Mouse (Mus musculus): ENCODE measurements around the gene Fam155a.
"Not testable (repeated sequence)": the region's sequence is repeated elsewhere in the genome, so short reads cannot be mapped to it uniquely, and the experiment has no call there.

Gene Fam155a

GRCm38 (mm10) chr8:9770999-9771605, at the start of gene Fam155a:
Gene Fam155a (minus strand): TSS chr8:9771161.
- in situ Hi-C loops (cut with MboI; ENCODE audit: low pct_unique_long_range_greater_than_20kb in 1 of 2, low sequenced_read_pairs in 2 of 2, unreplicated experiment in 1 of 2) = no loop called here

GRCm38 (mm10) chr8:9813273-9813946, 42.4 kb upstream of the Fam155a start:
- in situ Hi-C loops (cut with MboI; ENCODE audit: low pct_unique_long_range_greater_than_20kb in 1 of 2, low sequenced_read_pairs in 2 of 2, unreplicated experiment in 1 of 2) = no loop called here

- in situ Hi-C loops (cut with MboI; ENCODE audit: low pct_unique_long_range_greater_than_20kb in 1 of 2, low sequenced_read_pairs in 2 of 2, unreplicated experiment in 1 of 2) = no loop called here
Measured at GRCm38 (mm10) chr8:9810955-9811530, 40.1 kb upstream of the Fam155a start.

- in situ Hi-C loops (cut with MboI; ENCODE audit: low pct_unique_long_range_greater_than_20kb in 1 of 2, low sequenced_read_pairs in 2 of 2, unreplicated experiment in 1 of 2) = no loop called here
Measured at GRCm38 (mm10) chr8:9808596-9808995, 37.6 kb upstream of the Fam155a start.

- in situ Hi-C loops (cut with MboI; ENCODE audit: low pct_unique_long_range_greater_than_20kb in 1 of 2, low sequenced_read_pairs in 2 of 2, unreplicated experiment in 1 of 2) = no loop called here
Measured at GRCm38 (mm10) chr8:9805676-9806075, 34.7 kb upstream of the Fam155a start.

- in situ Hi-C loops (cut with MboI; ENCODE audit: low pct_unique_long_range_greater_than_20kb in 1 of 2, low sequenced_read_pairs in 2 of 2, unreplicated experiment in 1 of 2) = not testable (repeated sequence)
Measured at GRCm38 (mm10) chr8:9800346-9800745, 29.4 kb upstream of the Fam155a start.

GRCm38 (mm10) chr8:9799923-9800322, 29.0 kb upstream of the Fam155a start:
- in situ Hi-C loops (cut with MboI; ENCODE audit: low pct_unique_long_range_greater_than_20kb in 1 of 2, low sequenced_read_pairs in 2 of 2, unreplicated experiment in 1 of 2) = no loop called here

GRCm38 (mm10) chr8:9797514-9797913, 26.6 kb upstream of the Fam155a start:
- in situ Hi-C loops (cut with MboI; ENCODE audit: low pct_unique_long_range_greater_than_20kb in 1 of 2, low sequenced_read_pairs in 2 of 2, unreplicated experiment in 1 of 2) = no loop called here

- in situ Hi-C loops (cut with MboI; ENCODE audit: low pct_unique_long_range_greater_than_20kb in 1 of 2, low sequenced_read_pairs in 2 of 2, unreplicated experiment in 1 of 2) = no loop called here
Measured at GRCm38 (mm10) chr8:9795724-9796123, 24.8 kb upstream of the Fam155a start.

- in situ Hi-C loops (cut with MboI; ENCODE audit: low pct_unique_long_range_greater_than_20kb in 1 of 2, low sequenced_read_pairs in 2 of 2, unreplicated experiment in 1 of 2) = no loop called here
Measured at GRCm38 (mm10) chr8:9793351-9793750, 22.4 kb upstream of the Fam155a start.

GRCm38 (mm10) chr8:9780332-9780731, 9.4 kb upstream of the Fam155a start:
- in situ Hi-C loops (cut with MboI; ENCODE audit: low pct_unique_long_range_greater_than_20kb in 1 of 2, low sequenced_read_pairs in 2 of 2, unreplicated experiment in 1 of 2) = no loop called here

- in situ Hi-C loops (cut with MboI; ENCODE audit: low pct_unique_long_range_greater_than_20kb in 1 of 2, low sequenced_read_pairs in 2 of 2, unreplicated experiment in 1 of 2) = no loop called here
Measured at GRCm38 (mm10) chr8:9778148-9778547, 7.2 kb upstream of the Fam155a start.

GRCm38 (mm10) chr8:9776818-9777217, 5.9 kb upstream of the Fam155a start:
- in situ Hi-C loops (cut with MboI; ENCODE audit: low pct_unique_long_range_greater_than_20kb in 1 of 2, low sequenced_read_pairs in 2 of 2, unreplicated experiment in 1 of 2) = no loop called here

GRCm38 (mm10) chr8:9772519-9772840, 1.5 kb upstream of the Fam155a start:
- in situ Hi-C loops (cut with MboI; ENCODE audit: low pct_unique_long_range_greater_than_20kb in 1 of 2, low sequenced_read_pairs in 2 of 2, unreplicated experiment in 1 of 2) = no loop called here

GRCm38 (mm10) chr8:9771606-9772518, 901 bp upstream of the Fam155a start:
- in situ Hi-C loops (cut with MboI; ENCODE audit: low pct_unique_long_range_greater_than_20kb in 1 of 2, low sequenced_read_pairs in 2 of 2, unreplicated experiment in 1 of 2) = no loop called here

GRCm38 (mm10) chr8:9770261-9770998, 531 bp downstream of the Fam155a start:
- in situ Hi-C loops (cut with MboI; ENCODE audit: low pct_unique_long_range_greater_than_20kb in 1 of 2, low sequenced_read_pairs in 2 of 2, unreplicated experiment in 1 of 2) = no loop called here

- in situ Hi-C loops (cut with MboI; ENCODE audit: low pct_unique_long_range_greater_than_20kb in 1 of 2, low sequenced_read_pairs in 2 of 2, unreplicated experiment in 1 of 2) = no loop called here
Measured at GRCm38 (mm10) chr8:9769061-9769460, 1.9 kb downstream of the Fam155a start.

- in situ Hi-C loops (cut with MboI; ENCODE audit: low pct_unique_long_range_greater_than_20kb in 1 of 2, low sequenced_read_pairs in 2 of 2, unreplicated experiment in 1 of 2) = no loop called here
Measured at GRCm38 (mm10) chr8:9735169-9735568, 35.8 kb downstream of the Fam155a start.
